Mouse (Mus musculus) cerebellum, postnatal 10 days (tissue): ENCODE measurements at regions not wholly inside any gene's neighbourhood (a gene's known extent, or its start where the extent isn't known, plus 50 kb on each side); places are given as distances from the start of the nearest gene placed in this dataset.

ENCODE experiments used
- DNase-seq, 2 experiments: peaks; one replicate each; pipeline ENCODE4 v3.0.0; 2021; ENCODE audit warnings: mixed read lengths in 2 of 2

- no peak for DNase-seq
Observed at GRCm38 (mm10) chr5:45266914-45267313, 183.1 kb downstream of the Qdpr start.

GRCm38 (mm10) chr5:45258486-45258885, 191.6 kb downstream of the Qdpr start:
- DNase-seq = no peak

GRCm38 (mm10) chr5:45256256-45256999, 193.6 kb downstream of the Qdpr start:
- peak in 1 of 2 experiments; percentile 9 for DNase-seq

- no peak for DNase-seq
Observed at GRCm38 (mm10) chr5:45231856-45232255, 218.2 kb downstream of the Qdpr start.

GRCm38 (mm10) chr5:45230097-45230496, 219.9 kb downstream of the Qdpr start:
- no peak for DNase-seq

- no peak for DNase-seq
Observed at GRCm38 (mm10) chr5:45229477-45229876, 220.6 kb downstream of the Qdpr start.

GRCm38 (mm10) chr5:45228226-45228927, 221.7 kb downstream of the Qdpr start:
- DNase-seq = peak in 1 of 2 experiments; percentile 4

GRCm38 (mm10) chr5:45220272-45220916, 229.6 kb downstream of the Qdpr start:
- DNase-seq = no peak

GRCm38 (mm10) chr5:45219558-45219957, 230.5 kb downstream of the Qdpr start:
- no peak for DNase-seq

- DNase-seq = no peak
Observed at GRCm38 (mm10) chr5:45219101-45219500, 230.9 kb downstream of the Qdpr start.

- no peak for DNase-seq
Observed at GRCm38 (mm10) chr5:45214475-45214874, 235.6 kb downstream of the Qdpr start.

GRCm38 (mm10) chr5:45198408-45198807, 251.6 kb downstream of the Qdpr start:
- no peak for DNase-seq

GRCm38 (mm10) chr5:45196159-45196558, 253.9 kb downstream of the Qdpr start:
- DNase-seq = no peak

- DNase-seq = no peak
Observed at GRCm38 (mm10) chr5:45192287-45192686, 257.7 kb downstream of the Qdpr start.

- no peak for DNase-seq
Observed at GRCm38 (mm10) chr5:45173035-45173755, 276.8 kb downstream of the Qdpr start.

- no peak for DNase-seq
Observed at GRCm38 (mm10) chr5:45159194-45159593, 290.8 kb downstream of the Qdpr start.

- no peak for DNase-seq
Observed at GRCm38 (mm10) chr5:45154936-45155335, 295.1 kb downstream of the Qdpr start.

GRCm38 (mm10) chr5:45144186-45144585, 305.9 kb downstream of the Qdpr start:
- no peak for DNase-seq

- no peak for DNase-seq
Observed at GRCm38 (mm10) chr5:45137198-45137973, 312.6 kb downstream of the Qdpr start.

GRCm38 (mm10) chr5:45136696-45137095, 313.3 kb downstream of the Qdpr start:
- DNase-seq = no peak

GRCm38 (mm10) chr5:45127971-45128370, 322.1 kb downstream of the Qdpr start:
- DNase-seq = no peak

- DNase-seq = no peak
Observed at GRCm38 (mm10) chr5:45121751-45122280, 322.3 kb upstream of the Ldb2 start.
